ENCODE assay signal across 19 mouse cellular contexts in the genomic region with DNA sequence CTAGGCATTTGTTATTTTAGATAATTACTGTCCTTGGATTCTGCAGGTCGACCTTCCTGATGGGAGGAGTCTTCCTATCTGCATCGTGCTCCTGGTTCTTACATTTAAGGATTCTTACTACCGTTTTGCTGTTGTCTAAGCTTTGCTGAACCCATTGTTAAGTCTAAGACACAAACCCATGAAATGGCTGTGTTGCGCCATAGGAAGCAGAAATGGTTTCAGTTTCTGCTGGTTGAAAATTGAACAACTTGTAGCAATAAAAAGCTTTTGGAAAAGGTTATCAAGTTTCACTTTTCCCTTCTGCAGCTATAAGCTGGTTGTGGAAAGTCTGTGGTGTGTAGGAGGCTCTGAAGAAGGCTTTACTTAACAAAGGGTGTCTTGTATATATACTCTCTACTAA. TPM values are rescaled to one million over a fixed set of nuclear protein-coding genes. Genes with fewer than 3 reads are reported as not detected.
DNase-seq lines count a peak whose midpoint lies in the region; ATAC-seq lines count a peak whose summit lies in the region.
"Had no signal": no experiment of that assay in that cellular context is flagged by ENCODE, and none has a peak within 500 bp of the region (broad histone marks: within the 10 kb centered on the region; RNA-seq: fewer than 3 reads in every experiment).

No protein-coding gene starts in this region.

- no peak for DNase-seq in frontal cortex, postnatal 14 days (ENCODE audit: low spot score in 2 of 2)
- peak; percentile 66 for DNase-seq in adipocyte (ENCODE audit: low spot score)
- no peak for DNase-seq in spleen, postnatal 10 days (ENCODE audit: low spot score in 2 of 2)
- no peak for DNase-seq in thymus, postnatal 14 days
- no peak for DNase-seq in ovary, postnatal 10 days (ENCODE audit: low spot score)
- DNase-seq: adrenal gland, adult 8-10 months; cerebellum, adult 9-10 months; gastrocnemius, postnatal 36 days; kidney, adult 11 months; lung, postnatal 14 days; retina, postnatal 1 day; right cerebral cortex, postnatal 25 days; thymus, adult 2 months had no signal

- ATAC-seq in frontal cortex, adult (ENCODE audit: low TSS enrichment): peak; percentile 62
- ATAC-seq in inflammation-experienced regulatory T-cells, adult 6 months: peak; percentile 38
- peak; percentile 57 for ATAC-seq in megakaryocyte progenitor cell, adult 5-6 weeks (replicated peaks; ENCODE audit: poor library complexity)
- ATAC-seq: forebrain, embryonic 16.5 days; midbrain, embryonic 13.5 days; Patski had no signal

RNA-seq across cellular contexts. Expression of a gene that starts 8.0 kb away (rescaled TPM):
- 10 to 100 TPM; 16.4 to 25.1 (median 22.3) TPM for polyA plus RNA-seq in inflammation-experienced regulatory T-cells, adult 6 months (2017; shearing (Covaris generic))
- 8.4 and 12.2 TPM in 2 replicates for total RNA-seq in megakaryocyte progenitor cell, adult 5-6 weeks (2015)
- 9.1 and 13.3 TPM in 2 replicates for total RNA-seq in megakaryocyte progenitor cell, adult 5-6 weeks (2017)
